Mouse (Mus musculus): ENCODE data around the gene Klk6.

DNA sequence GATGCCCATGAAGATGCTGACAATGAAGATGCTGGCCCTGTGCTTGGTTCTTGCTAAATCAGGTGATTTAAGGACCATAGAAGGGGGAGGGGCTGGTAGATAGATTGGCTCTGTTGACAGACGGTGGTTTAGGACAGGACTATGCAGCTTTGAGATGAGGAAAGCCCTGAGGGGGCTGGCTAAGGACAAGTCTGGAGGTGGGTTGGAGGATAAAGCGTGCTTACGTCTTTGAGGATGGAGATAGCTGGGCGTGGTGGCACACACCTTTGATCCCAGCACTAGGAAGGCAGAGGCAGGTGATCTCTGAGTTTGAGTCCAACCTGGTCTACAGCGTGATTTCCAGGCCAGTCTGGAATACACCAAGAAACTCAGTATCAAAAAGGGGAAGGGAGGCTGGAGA is 1.8 kb downstream of the Klk6 start:
- no peak for TF ChIP-seq GATA1 (IDR thresholded peaks at IDR 0.05; ENCODE audit: borderline replicate concordance, low read length)
- no peak for TF ChIP-seq FLI1 (IDR thresholded peaks at IDR 0.05; ENCODE audit: low read length)

Data from megakaryocyte, embryonic 14.5 days (primary cell).